Mouse (Mus musculus): Measurements from ENCODE around the gene Zfp568.

- TF ChIP-seq CTCF (IDR thresholded peaks at IDR 0.05; ENCODE audit: low read depth) (no peak), EP300 (IDR thresholded peaks at IDR 0.05; ENCODE audit: low read depth) (no peak)
Observed at GRCm38 (mm10) chr7:30072146-30073028, 88.6 kb downstream of the Zfp568 start, which contains the start of gene Zfp82.

Data from heart, postnatal 0 days (tissue).